Mouse (Mus musculus) gastrocnemius, postnatal 14 days (tissue): ENCODE measurements around the gene Suv39h1. TPM values are rescaled to one million over a fixed set of nuclear protein-coding genes. Genes with fewer than 3 reads are reported as not detected.
"Not testable (repeated sequence)": the region's sequence is repeated elsewhere in the genome, so short reads cannot be mapped to it uniquely, and the experiment has no call there.

Experiments used
- DNase-seq: peaks from one replicate; pipeline ENCODE4 v3.0.0; 2021; ENCODE audit warnings: mixed read lengths
- intact Hi-C: fragments of 180-260 bp; cut with DNase I; formaldehyde crosslinking; loops from one replicate; pipeline ENCODE4 v1.15.1; 2025; ENCODE audit warnings: low total_unique reads
- long read RNA-seq, 2 experiments: library from polyadenylated mRNA; stranded (forward); transcript quantifications; one replicate each; pipeline ENCODE4 v2.0.0; 2021
- total RNA-seq, 2 experiments: library from RNA; stranded (reverse); gene quantifications; 2 replicates each; pipeline ENCODE4 v1.2.3; 2021

Suv39h1 gene
- total RNA-seq, result 1 to 10 TPM; 5.2 to 5.5 TPM
- long read RNA-seq, experiment 1, partial matches to known transcripts, result 0 of 2 reads
- long read RNA-seq, experiment 1, other reads (novel, unspliced or antisense), result 0 of 2 reads
- long read RNA-seq, experiment 2, partial matches to known transcripts, result 1 of 7 reads
- long read RNA-seq, experiment 2, other reads (novel, unspliced or antisense), result 0 of 7 reads

- intact Hi-C loops, result no loop called here
- DNase-seq, result peak; percentile 93
Measured at GRCm38 (mm10) chrX:8074430-8075014, at the start of gene Suv39h1. Gene Suv39h1 (minus strand): TSS chrX:8074760.

GRCm38 (mm10) chrX:8123821-8124470 lies 49.4 kb upstream of the Suv39h1 start:
- no peak for DNase-seq
- intact Hi-C loops, result no loop called here

DNA sequence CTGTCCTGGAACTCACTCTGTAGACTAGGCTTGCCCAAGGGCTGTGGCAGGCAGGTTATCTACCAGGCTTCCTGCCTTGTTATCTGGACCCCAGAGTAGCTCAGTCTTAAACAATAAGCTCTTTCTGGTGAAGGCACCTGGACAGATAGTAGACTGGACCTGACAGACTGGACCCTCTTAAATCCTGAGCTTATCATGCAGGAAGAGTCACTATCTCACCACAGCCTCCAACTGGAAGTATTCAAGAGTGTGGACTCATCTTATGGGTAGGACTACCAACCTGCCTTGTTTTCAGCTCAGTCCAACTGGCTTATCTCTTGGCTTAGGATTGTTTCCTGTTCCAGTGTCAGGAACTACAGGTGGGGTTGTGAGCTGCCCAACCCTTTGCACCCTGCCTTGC lies 42.7 kb upstream of the Suv39h1 start:
- no peak for DNase-seq
- intact Hi-C loops, result no loop called here

- DNase-seq, result no peak
- intact Hi-C loops, result no loop called here
Measured at GRCm38 (mm10) chrX:8115275-8115674, 40.7 kb upstream of the Suv39h1 start.

DNA sequence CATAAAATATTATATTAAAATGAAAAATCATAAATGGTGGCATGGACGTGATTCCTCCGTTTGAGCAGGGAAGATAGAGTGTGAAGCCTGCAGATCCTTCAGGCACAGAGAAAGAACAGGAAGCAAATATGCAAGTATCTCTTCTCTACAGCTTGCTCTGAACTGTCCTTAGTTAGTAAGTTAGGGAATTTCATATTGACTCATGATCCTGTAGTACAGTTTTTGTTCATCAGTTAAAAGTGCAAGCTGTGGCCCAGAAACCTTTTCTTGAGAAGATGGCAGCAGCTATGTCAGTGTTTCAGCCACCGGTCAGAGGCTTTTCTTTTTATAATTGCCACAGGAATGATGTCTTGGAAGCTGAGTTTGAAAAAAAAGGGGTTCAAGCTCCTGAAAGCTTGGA lies 30.5 kb upstream of the Suv39h1 start:
- DNase-seq, result no peak
- intact Hi-C loops, result no loop called here

DNA sequence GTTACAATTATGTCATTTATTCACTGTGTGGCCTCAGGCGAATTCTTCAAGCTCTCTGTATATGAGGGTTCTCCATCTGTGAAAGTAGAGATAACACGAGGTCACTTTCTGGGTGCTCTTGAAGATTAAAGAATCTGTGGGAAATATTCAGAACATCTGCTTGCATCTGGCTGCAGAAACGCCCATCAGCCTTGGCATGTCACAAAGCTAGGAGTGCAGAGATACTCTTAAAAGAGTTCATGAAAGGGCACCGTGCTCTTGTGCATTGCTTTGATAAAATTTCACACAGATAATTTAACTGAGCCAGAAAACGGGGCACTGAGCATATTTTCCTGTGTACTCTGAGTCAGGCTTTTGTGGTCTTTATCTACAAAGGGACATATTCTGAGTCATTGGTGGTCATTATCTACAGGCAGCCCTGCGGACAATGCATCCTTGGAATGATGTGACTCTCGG lies 27.7 kb upstream of the Suv39h1 start:
- intact Hi-C loops, result no loop called here
- no peak for DNase-seq

DNA sequence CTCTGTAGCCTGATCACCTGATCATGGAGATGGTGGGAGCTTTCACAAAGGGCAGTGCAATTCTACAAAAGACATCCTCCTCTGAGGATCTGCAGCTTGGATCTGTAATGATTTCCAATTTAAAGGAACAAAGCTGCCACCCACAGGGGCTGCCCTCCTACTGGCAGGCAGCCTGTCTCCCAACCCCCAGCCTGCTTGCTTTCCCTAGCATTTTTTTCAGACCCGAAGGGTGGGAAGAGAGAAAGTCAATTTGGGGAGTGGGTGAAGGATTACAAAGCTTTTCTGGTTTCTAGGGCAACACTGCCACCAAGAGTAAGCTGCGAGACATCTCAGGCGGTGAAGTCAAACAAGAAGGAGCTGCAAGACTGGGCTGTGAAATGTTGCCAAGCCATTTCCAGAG lies 26.5 kb upstream of the Suv39h1 start:
- intact Hi-C loops, result no loop called here
- DNase-seq, result no peak

DNA sequence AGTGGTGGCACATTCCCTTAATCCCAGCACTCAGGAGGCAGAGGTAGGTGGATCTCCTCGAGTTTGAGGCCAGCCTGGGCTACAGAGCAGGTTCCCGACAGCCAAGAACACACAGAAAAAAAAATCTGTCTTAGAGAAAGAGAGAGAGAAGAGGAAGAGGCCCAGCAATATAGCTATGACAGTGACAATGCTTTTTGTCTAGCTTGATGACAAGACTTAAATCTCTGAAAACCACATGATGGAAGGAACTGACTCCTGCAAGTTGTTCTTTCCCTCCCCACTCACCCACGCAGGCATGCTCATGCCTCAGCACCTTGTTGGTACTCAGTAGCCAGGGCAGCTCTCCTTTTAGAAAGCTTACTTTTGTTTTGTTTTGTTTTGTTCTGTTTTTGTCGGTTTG lies 24.9 kb upstream of the Suv39h1 start:
- no peak for DNase-seq
- intact Hi-C loops, result no loop called here

- intact Hi-C loops, result no loop called here
- peak; percentile 94 for DNase-seq
Measured at GRCm38 (mm10) chrX:8096787-8097242, 22.3 kb upstream of the Suv39h1 start.

- peak; percentile 81 for DNase-seq
- intact Hi-C loops, result not testable (repeated sequence)
Measured at GRCm38 (mm10) chrX:8096068-8096786, 21.7 kb upstream of the Suv39h1 start.

GRCm38 (mm10) chrX:8095546-8095945 lies 21.0 kb upstream of the Suv39h1 start:
- DNase-seq, result no peak
- intact Hi-C loops, result no loop called here

DNA sequence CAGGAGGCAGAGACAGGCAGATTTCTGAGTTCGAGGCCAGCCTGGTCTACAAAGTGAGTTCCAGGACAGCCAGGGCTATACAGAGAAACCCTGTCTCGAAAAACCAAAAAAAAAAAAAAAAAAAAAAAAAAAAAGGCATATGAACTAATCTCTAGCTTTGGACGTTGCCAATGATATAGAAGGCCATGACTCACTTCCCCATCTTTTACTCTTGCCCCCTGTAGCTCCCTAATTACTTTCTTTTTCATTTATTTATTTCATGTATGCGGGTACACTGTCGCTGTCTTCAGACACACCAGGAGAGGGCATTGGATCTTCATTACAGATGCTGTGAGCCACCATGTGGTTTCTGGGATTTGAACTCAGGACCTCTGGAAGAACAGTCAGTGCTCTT lies 16.4 kb upstream of the Suv39h1 start:
- intact Hi-C loops, DNase-seq: not testable (repeated sequence)

DNA sequence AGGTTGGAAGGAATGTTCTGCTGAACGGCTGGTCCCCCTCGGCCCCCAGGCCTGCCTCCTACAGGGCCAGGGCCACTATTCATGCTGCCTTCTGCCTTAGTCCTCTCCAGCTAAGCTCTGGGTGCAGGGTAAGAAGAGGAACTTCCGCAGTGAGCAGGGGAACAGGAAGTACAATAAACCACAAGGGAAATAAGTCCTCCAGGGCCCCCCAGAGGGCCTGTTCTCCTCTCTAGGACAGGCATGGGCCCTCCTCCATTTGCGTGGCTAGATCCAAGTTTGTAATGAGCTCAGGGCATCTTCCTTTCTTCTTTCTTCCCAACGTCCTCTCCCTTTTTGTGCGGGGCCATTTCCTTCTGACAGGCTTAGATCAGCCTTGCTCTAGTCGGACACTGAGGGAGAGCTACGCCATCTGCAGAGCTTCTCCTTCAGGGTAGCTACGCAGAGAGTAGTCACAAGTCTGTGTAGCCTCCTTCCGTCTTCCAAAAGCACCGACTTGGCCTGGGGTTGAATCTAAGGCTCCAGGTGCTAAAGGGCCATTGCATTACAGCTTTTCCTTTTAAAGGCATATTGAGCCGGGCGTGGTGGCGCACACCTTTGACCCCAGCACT lies 15.9 kb upstream of the Suv39h1 start, which contains the start of gene Was:
Was (minus strand) TSS at position 153 of the 608 bp plus-strand sequence.
- no peak for DNase-seq
- intact Hi-C loops, result no loop called here

- no peak for DNase-seq
- intact Hi-C loops, result no loop called here
Measured at GRCm38 (mm10) chrX:8089746-8090145, 15.2 kb upstream of the Suv39h1 start.

DNA sequence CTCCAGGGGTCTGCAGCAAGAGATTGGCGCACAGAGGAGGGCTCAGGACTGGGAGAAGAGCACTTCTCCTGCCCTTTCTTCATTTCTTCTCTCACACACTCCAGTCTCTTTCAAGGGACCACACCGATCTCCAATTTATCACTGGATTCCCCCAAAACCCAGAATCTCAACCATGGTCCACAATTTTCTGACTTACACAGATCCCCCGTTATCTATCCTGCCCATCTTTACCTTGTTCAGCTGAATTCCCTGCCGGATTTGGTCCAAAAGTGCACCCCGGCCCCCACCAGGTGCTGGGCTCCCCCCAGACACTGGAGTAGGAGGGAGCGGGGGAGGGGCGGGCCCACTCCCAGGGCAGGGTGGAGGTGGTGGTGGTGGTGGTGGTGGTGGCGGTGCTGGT lies 11.1 kb upstream of the Suv39h1 start:
- intact Hi-C loops, result no loop called here
- no peak for DNase-seq

- DNase-seq, result no peak
- intact Hi-C loops, result no loop called here
Measured at GRCm38 (mm10) chrX:8084771-8085259, 10.3 kb upstream of the Suv39h1 start.

GRCm38 (mm10) chrX:8075104-8075503 lies 544 bp upstream of the Suv39h1 start:
- intact Hi-C loops, result no loop called here

GRCm38 (mm10) chrX:8073881-8074429 lies 605 bp downstream of the Suv39h1 start:
- intact Hi-C loops, result no loop called here
- peak; percentile 13 for DNase-seq

More at GRCm38 (mm10) chrX:8075104-8075503, 544 bp upstream of the Suv39h1 start:
- no peak for DNase-seq

DNA sequence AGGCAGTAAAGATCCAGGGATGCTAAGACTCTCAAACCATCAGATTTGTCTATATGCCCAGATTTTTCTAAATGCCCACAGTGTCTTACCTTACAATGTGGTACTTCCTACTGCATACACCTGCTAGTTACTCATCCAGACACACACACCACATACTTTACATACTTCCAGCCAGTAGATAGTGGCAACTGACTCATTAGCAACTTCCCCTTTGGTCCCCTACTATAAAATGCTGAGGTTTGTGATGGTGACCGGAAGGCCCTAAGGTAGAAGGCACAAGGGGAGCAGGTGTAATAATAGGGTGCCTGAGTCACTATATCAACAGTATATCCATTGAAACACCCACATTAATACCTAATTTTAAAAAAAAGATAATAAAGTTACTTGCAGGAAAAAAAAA lies 5.4 kb downstream of the Suv39h1 start:
- intact Hi-C loops, result no loop called here

More for the DNA sequence above, 5.4 kb downstream of the Suv39h1 start:
- no peak for DNase-seq
